Mouse (Mus musculus) bone marrow, adult 2 months (tissue): ENCODE data around the gene Exoc6. TPM values are rescaled to one million over a fixed set of nuclear protein-coding genes. Genes with fewer than 3 reads are reported as not detected.

Source experiments
- H3K27ac ChIP-seq: fragments of 200-500 bp; 2 replicates; pipeline ENCODE4 v1.5.1; 2012; ENCODE audit warnings: low read depth, mild to moderate bottlenecking, control low read depth, inconsistent platforms, low read length; ENCODE audit not compliant: control insufficient read depth, poor library complexity, insufficient read depth
- H3K4me1 ChIP-seq: fragments of 200-500 bp; 2 replicates; pipeline ENCODE4 v1.6.1; 2011; ENCODE audit warnings: low read length; ENCODE audit not compliant: control insufficient read depth, insufficient read depth
- H3K4me3 ChIP-seq: fragments of 200-500 bp; replicated peaks from 2 replicates; pipeline ENCODE3; 2011; ENCODE audit warnings: mild to moderate bottlenecking, low read depth, low read length, control low read depth; ENCODE audit not compliant: control insufficient read depth
- CTCF ChIP-seq: fragments of 200-500 bp; IDR thresholded peaks from 2 replicates; pipeline ENCODE4 v1.5.1; 2011; ENCODE audit warnings: low read length, control low read depth; ENCODE audit not compliant: control insufficient read depth, insufficient read depth
- POLR2A ChIP-seq: fragments of 200-500 bp; IDR thresholded peaks from 2 replicates; pipeline ENCODE4 v1.6.1; 2011; ENCODE audit warnings: low read depth, mild to moderate bottlenecking, control low read depth, low read length, borderline replicate concordance; ENCODE audit not compliant: control insufficient read depth
- WGBS: fragments of 180-500 bp; shearing (Covaris S2); methylation state at CpG from one replicate; pipeline ENCODE4 v1.1.7; 2018; 5-methylcytosine and 5-hydroxymethylcytosine counted together
- polyA plus RNA-seq: library from polyadenylated mRNA; stranded (reverse); fragments of >200 nt; gene quantifications from 2 replicates; pipeline ENCODE4 v1.2.4, GENCODE M21; 2011; ENCODE audit warnings: low replicate concordance; ENCODE audit not compliant: missing spikeins, insufficient read depth, insufficient read length

The Exoc6 gene
- polyA plus RNA-seq, 1 experiment = 27.8 TPM

DNA sequence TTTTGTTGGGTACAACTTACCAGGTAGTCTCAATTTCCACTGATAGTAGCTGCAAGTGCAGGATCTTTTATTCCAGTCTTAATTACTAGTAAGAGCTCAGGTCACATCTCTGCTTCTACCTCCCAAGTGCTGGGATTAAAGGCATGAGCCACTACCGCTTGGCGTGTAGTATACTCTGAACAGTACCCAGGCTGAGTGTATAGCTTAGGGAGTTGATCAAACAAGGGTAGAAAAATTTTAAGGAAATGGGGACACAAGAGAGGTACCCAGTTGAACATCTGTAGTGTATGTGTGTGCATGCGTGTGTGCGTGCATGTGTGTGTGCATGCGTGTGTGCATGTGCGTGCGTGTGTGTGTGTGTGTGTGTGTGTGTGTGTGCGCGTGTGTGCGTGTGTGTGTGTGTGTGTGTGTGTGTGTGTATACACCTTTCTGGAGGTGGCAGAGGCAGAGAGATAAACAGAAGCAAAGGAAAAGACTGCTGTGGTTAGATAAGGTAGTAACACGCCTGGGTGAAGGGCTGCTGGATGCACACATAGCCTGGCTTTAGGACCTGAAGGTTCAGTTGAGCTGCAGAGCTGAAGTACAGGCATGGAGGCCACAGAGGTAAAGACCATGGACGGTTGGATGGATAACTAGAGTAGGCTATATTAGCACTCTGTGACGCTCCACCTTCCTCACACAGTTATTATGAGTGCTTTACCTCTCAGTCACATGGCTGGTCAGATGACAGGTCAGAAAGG lies 117.8 kb downstream of the Exoc6 start:
- TF ChIP-seq CTCF (no peak), POLR2A (no peak)
- no peak overlapping the region for H3K4me3 ChIP-seq
- 65% methylated on average over 13 of the region's 13 CpGs for WGBS
- no peak overlapping the region for H3K27ac ChIP-seq
- peaks cover 1% of the 10 kb centered on the region; the same call in 1 of the 2 replicates for H3K4me1 ChIP-seq

DNA sequence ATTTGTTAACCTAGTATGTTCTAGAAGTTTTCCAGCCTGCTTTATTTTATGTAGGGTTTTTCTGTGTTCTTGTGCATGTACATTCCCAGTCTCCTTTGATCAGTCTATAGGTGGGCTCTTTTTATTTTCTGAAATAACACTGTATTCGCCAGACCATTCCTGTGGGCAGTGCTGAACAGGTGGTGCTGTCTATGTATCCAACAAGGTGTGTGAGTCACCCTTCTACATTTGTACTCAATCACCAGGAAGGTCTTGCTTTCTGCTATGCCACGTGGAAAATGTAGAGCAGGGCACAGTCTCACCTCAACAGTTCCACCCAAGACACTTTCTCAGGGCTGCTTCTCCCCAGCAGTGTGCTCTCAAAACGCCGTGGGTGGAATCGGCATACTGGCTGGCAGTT lies 118.4 kb downstream of the Exoc6 start:
- H3K4me1 ChIP-seq = peaks cover 1% of the 10 kb centered on the region; the same call in 1 of the 2 replicates
- no peak overlapping the region for H3K4me3 ChIP-seq
- no peak overlapping the region for H3K27ac ChIP-seq
- TF ChIP-seq CTCF (no peak), POLR2A (no peak)
- 89% methylated on average over 5 of the region's 5 CpGs for WGBS

DNA sequence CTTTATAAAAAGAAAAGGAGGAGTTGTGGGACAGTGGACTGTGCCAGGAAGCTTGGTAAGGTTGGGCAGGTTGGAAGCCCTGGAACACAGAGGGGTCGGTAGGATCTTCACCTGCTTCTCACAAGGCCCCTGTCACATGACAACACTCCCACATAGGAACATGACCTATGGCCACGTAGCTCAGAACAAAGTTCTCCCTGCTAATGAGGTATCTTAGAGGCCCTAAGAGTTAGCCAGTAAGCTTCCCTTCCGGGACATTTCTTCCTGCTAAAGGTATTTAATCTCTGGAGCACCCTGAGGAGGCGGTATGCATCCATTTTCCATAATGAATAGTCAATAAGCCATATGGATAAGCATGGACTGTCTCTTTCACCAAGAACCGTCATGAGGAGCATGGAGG lies 119.3 kb downstream of the Exoc6 start:
- no peak overlapping the region for H3K27ac ChIP-seq
- 88% methylated on average over 5 of the region's 5 CpGs for WGBS
- peaks cover 1% of the 10 kb centered on the region; the same call in 1 of the 2 replicates for H3K4me1 ChIP-seq
- H3K4me3 ChIP-seq = no peak overlapping the region
- no peak for TF ChIP-seq POLR2A
- TF ChIP-seq CTCF = no peak

DNA sequence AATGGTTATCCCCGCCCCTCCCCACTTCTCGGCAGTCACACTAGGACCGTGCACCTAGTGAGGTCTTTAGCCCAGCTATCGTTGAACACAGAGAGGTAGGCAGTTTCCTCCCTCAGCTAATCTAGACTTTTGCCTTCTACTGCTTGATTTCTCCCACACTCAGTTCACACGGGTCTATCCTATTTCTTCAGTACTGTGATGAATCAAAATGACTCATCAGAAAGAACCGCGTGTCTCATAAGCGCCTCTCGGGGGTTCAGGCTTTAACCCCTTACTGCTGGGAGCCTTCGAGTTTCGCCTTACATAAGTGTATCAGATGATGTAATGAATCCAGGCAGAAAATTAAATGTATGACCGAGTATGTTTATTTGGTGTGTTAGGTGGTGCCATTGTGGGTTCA lies 123.2 kb downstream of the Exoc6 start:
- TF ChIP-seq CTCF (no peak), POLR2A (no peak)
- Histone ChIP-seq H3K4me3 (no peak overlapping the region), H3K27ac (no peak overlapping the region), H3K4me1 (no peaks in the 10 kb centered on the region; the same call in 1 of the 2 replicates)
- WGBS = 49% methylated on average over 12 of the region's 12 CpGs

DNA sequence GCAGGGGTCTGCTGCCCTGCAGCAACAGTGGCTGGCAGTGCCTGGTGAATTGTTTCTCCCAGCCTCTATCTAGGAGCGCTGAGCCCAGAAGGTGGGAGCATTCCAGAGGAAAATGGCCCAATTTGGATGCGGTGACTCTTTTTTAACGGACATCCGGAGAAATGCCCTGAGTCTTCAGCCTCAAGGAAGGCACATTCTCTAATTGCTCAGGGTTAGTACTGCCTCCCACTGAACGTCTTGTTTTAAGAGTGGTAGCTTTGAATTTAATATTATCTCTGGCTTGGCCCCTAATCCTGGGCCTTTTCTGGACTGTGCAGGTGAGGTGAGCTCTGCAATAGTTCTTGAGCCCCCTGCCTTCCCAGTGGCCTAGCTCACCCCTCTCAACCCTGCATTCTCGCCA lies 135.1 kb downstream of the Exoc6 start, which contains the start of gene Cyp26c1:
Cyp26c1 (plus strand) TSS at position 301 of the 400 bp plus-strand sequence.
- H3K4me1 ChIP-seq = no peaks in the 10 kb centered on the region
- no peak for TF ChIP-seq POLR2A
- TF ChIP-seq CTCF = no peak
- no peak within 1 kb of the TSS for H3K27ac ChIP-seq
- H3K4me3 ChIP-seq = no peak within 1 kb of the TSS
- WGBS = 96% methylated on average over 6 of the region's 6 CpGs

DNA sequence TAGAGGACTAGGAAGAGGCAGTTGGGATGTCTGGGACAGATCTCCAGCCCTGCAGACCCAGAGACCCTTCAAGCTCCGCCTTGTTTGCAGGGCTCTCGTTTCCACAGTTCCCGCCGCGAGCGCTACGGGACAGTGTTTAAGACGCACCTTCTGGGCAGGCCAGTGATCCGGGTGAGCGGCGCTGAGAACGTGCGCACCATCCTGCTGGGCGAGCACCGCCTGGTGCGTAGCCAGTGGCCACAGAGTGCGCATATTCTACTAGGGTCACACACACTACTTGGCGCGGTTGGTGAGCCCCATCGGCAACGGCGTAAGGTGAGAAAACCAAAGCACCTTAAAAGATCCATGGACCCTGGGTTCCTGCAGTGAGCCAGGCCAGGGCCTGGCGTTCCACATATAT lies 136.1 kb downstream of the Exoc6 start:
- 91% methylated on average over 23 of the region's 23 CpGs for WGBS
- TF ChIP-seq POLR2A (no peak), CTCF (no peak)

DNA sequence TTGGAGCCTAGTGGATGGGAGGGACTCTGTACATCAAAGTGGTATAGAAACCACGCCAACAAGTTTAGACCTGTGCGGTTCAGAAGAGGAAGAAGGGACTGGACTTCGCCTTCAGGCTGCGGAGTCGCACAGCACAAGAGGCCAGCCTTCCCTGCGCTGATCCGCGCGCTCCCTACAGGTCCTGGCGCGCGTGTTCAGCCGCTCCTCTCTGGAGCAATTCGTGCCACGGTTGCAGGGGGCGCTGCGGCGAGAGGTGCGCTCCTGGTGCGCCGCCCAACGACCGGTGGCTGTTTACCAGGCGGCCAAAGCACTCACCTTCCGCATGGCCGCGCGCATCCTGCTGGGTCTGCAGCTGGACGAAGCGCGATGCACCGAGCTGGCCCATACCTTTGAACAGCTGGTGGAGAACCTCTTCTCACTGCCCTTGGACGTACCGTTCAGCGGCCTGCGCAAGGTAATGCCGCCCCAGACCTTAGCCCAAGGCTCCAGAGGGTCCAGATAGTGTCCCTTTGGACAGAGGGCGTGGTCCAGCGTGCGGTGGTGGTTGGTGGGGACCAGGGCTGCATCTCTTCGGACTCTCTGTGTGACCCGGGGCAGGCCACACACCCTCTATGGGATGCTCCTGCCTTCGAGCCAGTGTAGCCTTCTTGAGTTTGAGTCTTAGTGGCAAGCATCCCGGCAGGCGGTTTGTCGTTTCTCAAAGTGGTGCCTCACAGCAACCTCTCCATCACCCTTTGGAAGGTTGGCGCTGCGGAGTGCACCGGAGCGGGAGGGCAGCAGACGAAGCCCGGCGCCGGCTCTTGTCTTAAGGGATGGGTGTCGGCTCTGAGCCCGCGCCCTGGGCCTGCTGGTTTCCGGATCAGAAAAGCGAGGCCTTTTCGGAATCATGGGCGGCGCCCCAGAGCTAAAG lies 137.0 kb downstream of the Exoc6 start:
- TF ChIP-seq POLR2A (no peak), CTCF (no peak)
- no peaks in the 10 kb centered on the region; the same call in 1 of the 2 replicates for H3K4me1 ChIP-seq
- H3K4me3 ChIP-seq = no peak overlapping the region
- no peak overlapping the region for H3K27ac ChIP-seq
- WGBS = 87% methylated on average over 62 of the region's 62 CpGs

More for the DNA sequence above, 136.1 kb downstream of the Exoc6 start:
- Histone ChIP-seq H3K4me1 (no peaks in the 10 kb centered on the region), H3K4me3 (no peak overlapping the region), H3K27ac (no peak overlapping the region)

DNA sequence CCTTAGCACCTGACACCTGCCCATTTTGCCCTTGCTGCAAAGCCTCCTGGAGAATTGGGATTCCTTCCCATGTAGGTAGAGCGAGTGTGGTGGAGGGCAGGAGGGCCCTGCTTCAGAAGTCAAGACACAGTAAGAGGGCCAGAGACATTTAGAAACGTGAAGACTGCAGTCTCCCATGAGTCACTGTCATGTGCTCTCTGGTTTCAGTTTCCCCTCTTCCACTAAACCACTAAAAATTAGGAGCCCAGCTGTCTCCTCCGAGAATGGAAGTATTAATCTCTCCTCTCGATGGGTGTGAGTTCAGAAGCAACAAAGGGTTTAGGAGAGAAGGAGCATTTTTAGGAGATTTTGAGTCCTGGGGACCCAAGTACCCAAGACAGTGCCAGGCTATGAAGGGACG lies 139.3 kb downstream of the Exoc6 start:
- TF ChIP-seq POLR2A = no peak
- TF ChIP-seq CTCF = no peak
- WGBS = 67% methylated on average over 5 of the region's 5 CpGs
- no peak overlapping the region for H3K27ac ChIP-seq

More for the DNA sequence above, 139.3 kb downstream of the Exoc6 start:
- no peaks in the 10 kb centered on the region; the same call in 1 of the 2 replicates for H3K4me1 ChIP-seq
- H3K4me3 ChIP-seq = no peak overlapping the region
